Mouse (Mus musculus) left cerebral cortex, postnatal 4 days (tissue): ENCODE results near the gene Nos2. TPM values are rescaled to one million over a fixed set of nuclear protein-coding genes. Genes with fewer than 3 reads are reported as not detected.
"Not testable (repeated sequence)": the region's sequence is repeated elsewhere in the genome, so short reads cannot be mapped to it uniquely, and the experiment has no call there.

Source experiments
- DNase-seq: peaks from one replicate; pipeline ENCODE4 v3.0.0-alpha.2; 2022
- intact Hi-C: fragments of 180-260 bp; cut with DNase I; formaldehyde crosslinking; loops from one replicate; pipeline ENCODE4 v1.15.1; 2025
- total RNA-seq, 2 experiments: library from RNA; stranded (reverse); gene quantifications; 2 replicates each; pipeline ENCODE4 v1.2.3; 2021

Nos2 gene
- total RNA-seq, 2 experiments from 2014 or later = 1.6 to 1.7 TPM

- intact Hi-C loops = no loop called here
- no peak for DNase-seq
Observed at GRCm38 (mm10) chr11:78985505-78985904, 64.9 kb downstream of the Nos2 start.

- DNase-seq = no peak
- intact Hi-C loops = no loop called here
Observed at GRCm38 (mm10) chr11:78986311-78987002, 65.9 kb downstream of the Nos2 start.

- DNase-seq, intact Hi-C loops: not testable (repeated sequence)
Observed at GRCm38 (mm10) chr11:78989206-78989605, 68.6 kb downstream of the Nos2 start.

GRCm38 (mm10) chr11:78990096-78990495, 69.5 kb downstream of the Nos2 start:
- no peak for DNase-seq
- intact Hi-C loops = no loop called here

GRCm38 (mm10) chr11:78990875-78991543, 70.4 kb downstream of the Nos2 start:
- DNase-seq, intact Hi-C loops: not testable (repeated sequence)

GRCm38 (mm10) chr11:78999118-78999517, 78.5 kb downstream of the Nos2 start:
- intact Hi-C loops = no loop called here
- no peak for DNase-seq

- intact Hi-C loops = no loop called here
- no peak for DNase-seq
Observed at GRCm38 (mm10) chr11:79001871-79002270, 81.3 kb downstream of the Nos2 start.

GRCm38 (mm10) chr11:79002551-79002951, 82.0 kb downstream of the Nos2 start:
- no peak for DNase-seq
- intact Hi-C loops = no loop called here

GRCm38 (mm10) chr11:79003053-79003768, 82.6 kb downstream of the Nos2 start:
- no peak for DNase-seq
- intact Hi-C loops = no loop called here

- intact Hi-C loops = no loop called here
- DNase-seq = no peak
Observed at GRCm38 (mm10) chr11:79003769-79004638, 83.4 kb downstream of the Nos2 start.

- intact Hi-C loops = no loop called here
Observed at GRCm38 (mm10) chr11:79005578-79006394, 85.2 kb downstream of the Nos2 start.

GRCm38 (mm10) chr11:79006417-79006816, 85.8 kb downstream of the Nos2 start:
- intact Hi-C loops = no loop called here
- DNase-seq = no peak

More at GRCm38 (mm10) chr11:79005578-79006394, 85.2 kb downstream of the Nos2 start:
- DNase-seq = no peak

GRCm38 (mm10) chr11:79007356-79007755, 86.8 kb downstream of the Nos2 start:
- intact Hi-C loops, DNase-seq: not testable (repeated sequence)

GRCm38 (mm10) chr11:79008007-79008775, 87.6 kb downstream of the Nos2 start:
- intact Hi-C loops = no loop called here
- no peak for DNase-seq

GRCm38 (mm10) chr11:79008891-79009290, 88.3 kb downstream of the Nos2 start:
- intact Hi-C loops = no loop called here
- DNase-seq = no peak
